Mouse (Mus musculus) erythroid progenitor cell, adult 5-6 weeks (primary cell): ENCODE measurements around the gene A630076J17Rik. TPM values are rescaled to one million over a fixed set of nuclear protein-coding genes. Genes with fewer than 3 reads are reported as not detected.

Experiments used
- ATAC-seq: replicated peaks from 2 replicates; pipeline ENCODE4 v1.8.0; 2016; ENCODE audit warnings: moderate number of reproducible peaks, mild to moderate bottlenecking, moderate TSS enrichment, inconsistent platforms; ENCODE audit not compliant: poor library complexity, low FRiP score, severe bottlenecking
- total RNA-seq, 2 experiments: library from RNA; stranded (forward) in 1 of 2; stranded (reverse) in 1 of 2; fragments of 150-400 nt in 1 of 2; fragments of 186-747, 209-891 nt in 1 of 2; gene quantifications; 2 replicates each; pipeline versions ENCODE4 v1.2.3 to v1.2.4; 2015 to 2017; ENCODE audit warnings: low replicate concordance in 2 of 2

A630076J17Rik gene
- total RNA-seq (2015; ENCODE audit: low replicate concordance) (not detected in 2 replicates), total RNA-seq (2017; ENCODE audit: low replicate concordance) (not detected in 2 replicates)

GRCm38 (mm10) chr3:107230527-107230926 lies at the start of gene A630076J17Rik:
A630076J17Rik (plus strand) TSS chr3:107230614.
- ATAC-seq = no peak

- ATAC-seq = no peak
Measured at GRCm38 (mm10) chr3:107180860-107181259, 49.6 kb upstream of the A630076J17Rik start.

GRCm38 (mm10) chr3:107182756-107183155 lies 47.7 kb upstream of the A630076J17Rik start, which contains the start of gene Kcna10:
Kcna10 (plus strand) TSS chr3:107183056.
- ATAC-seq = no peak

- no peak for ATAC-seq
Measured at GRCm38 (mm10) chr3:107183178-107183577, 47.2 kb upstream of the A630076J17Rik start.

GRCm38 (mm10) chr3:107185597-107185996 lies 44.8 kb upstream of the A630076J17Rik start:
- no peak for ATAC-seq

GRCm38 (mm10) chr3:107187022-107187421 lies 43.4 kb upstream of the A630076J17Rik start:
- ATAC-seq = no peak

- no peak for ATAC-seq
Measured at GRCm38 (mm10) chr3:107188226-107188899, 42.1 kb upstream of the A630076J17Rik start.

- no peak for ATAC-seq
Measured at GRCm38 (mm10) chr3:107201310-107202180, 28.9 kb upstream of the A630076J17Rik start.

- no peak for ATAC-seq
Measured at GRCm38 (mm10) chr3:107204413-107204812, 26.0 kb upstream of the A630076J17Rik start.

GRCm38 (mm10) chr3:107205170-107205569 lies 25.2 kb upstream of the A630076J17Rik start:
- no peak for ATAC-seq

- no peak for ATAC-seq
Measured at GRCm38 (mm10) chr3:107205994-107206393, 24.4 kb upstream of the A630076J17Rik start.

- no peak for ATAC-seq
Measured at GRCm38 (mm10) chr3:107206490-107207150, 23.8 kb upstream of the A630076J17Rik start.

GRCm38 (mm10) chr3:107207625-107208253 lies 22.7 kb upstream of the A630076J17Rik start:
- no peak for ATAC-seq

GRCm38 (mm10) chr3:107214606-107215005 lies 15.8 kb upstream of the A630076J17Rik start:
- no peak for ATAC-seq

GRCm38 (mm10) chr3:107216400-107217100 lies 13.9 kb upstream of the A630076J17Rik start:
- no peak for ATAC-seq

GRCm38 (mm10) chr3:107217101-107217480 lies 13.3 kb upstream of the A630076J17Rik start:
- no peak for ATAC-seq

GRCm38 (mm10) chr3:107218572-107218971 lies 11.8 kb upstream of the A630076J17Rik start:
- ATAC-seq = no peak

- ATAC-seq = no peak
Measured at GRCm38 (mm10) chr3:107221608-107222007, 8.8 kb upstream of the A630076J17Rik start, which contains the start of gene Cym. Cym (minus strand) TSS chr3:107221732.

GRCm38 (mm10) chr3:107223230-107223629 lies 7.2 kb upstream of the A630076J17Rik start:
- ATAC-seq = no peak
